Mouse (Mus musculus): ENCODE data around the gene Olfr1418. TPM values are rescaled to one million over a fixed set of nuclear protein-coding genes. Genes with fewer than 3 reads are reported as not detected.
"Not testable (repeated sequence)": the region's sequence is repeated elsewhere in the genome, so short reads cannot be mapped to it uniquely, and the experiment has no call there.

Gene Olfr1418
- not detected in 2 replicates for polyA plus RNA-seq (2014; fragmentation: Nextera tagmentation; extraction: Ambion mirVana)

GRCm38 (mm10) chr19:11860966-11861365, at the start of gene Olfr1418:
Gene Olfr1418 (minus strand): TSS chr19:11861066.
- Histone ChIP-seq H3K4me2 (ENCODE audit: low read depth, low read length) (no peak within 1 kb of the TSS), H3K36me3 (replicated peaks; ENCODE audit: control insufficient read depth, insufficient read depth, low read depth, low read length) (no peaks in the 10 kb centered on the region), H3K27me3 (ENCODE audit: control insufficient read depth, insufficient read depth, low read length) (no peaks in the 10 kb centered on the region), H3K9me3 (replicated peaks; ENCODE audit: control insufficient read depth, low read length) (no peaks in the 10 kb centered on the region), H3K4me1 (ENCODE audit: control insufficient read depth, insufficient read depth, low read length) (no peaks in the 10 kb centered on the region), H3K4me3 (ENCODE audit: low read depth, low read length) (no peak within 1 kb of the TSS), H3K27ac (replicated peaks; ENCODE audit: low read depth, low read length) (no peak within 1 kb of the TSS), H3K9ac (replicated peaks; ENCODE audit: low read length) (no peak within 1 kb of the TSS)
- ATAC-seq (replicated peaks; ENCODE audit: insufficient number of reproducible peaks, low FRiP score, low TSS enrichment, low read depth), result no peak
- 87% methylated on average over 1 of the region's 1 CpGs for WGBS
- no peak for DNase-seq (ENCODE audit: low spot score)

DNA sequence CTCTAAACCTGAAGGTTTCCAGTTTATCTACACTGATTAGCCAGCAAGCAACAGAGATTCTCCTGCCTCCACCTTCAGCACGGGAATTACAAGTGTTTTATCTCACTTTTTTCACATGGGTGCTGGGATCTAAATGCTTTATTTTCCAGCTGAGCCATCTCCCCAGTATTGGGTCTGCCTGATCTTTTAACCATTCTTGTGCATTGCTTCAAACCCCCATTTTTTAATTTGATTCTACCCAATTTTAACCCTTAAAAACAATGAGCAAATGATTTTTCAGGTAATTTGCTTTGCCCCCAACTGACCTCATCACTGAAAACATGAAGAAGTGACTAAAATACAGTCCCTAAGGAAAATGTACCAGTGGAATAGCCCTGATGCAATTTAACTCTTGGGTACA, 25.4 kb upstream of the Olfr1418 start, which contains the start of gene Olfr1420:
Gene Olfr1420 (plus strand): TSS at position 301 of the 400 bp plus-strand sequence.
- WGBS, result 59% methylated on average over 1 of the region's 1 CpGs

DNA sequence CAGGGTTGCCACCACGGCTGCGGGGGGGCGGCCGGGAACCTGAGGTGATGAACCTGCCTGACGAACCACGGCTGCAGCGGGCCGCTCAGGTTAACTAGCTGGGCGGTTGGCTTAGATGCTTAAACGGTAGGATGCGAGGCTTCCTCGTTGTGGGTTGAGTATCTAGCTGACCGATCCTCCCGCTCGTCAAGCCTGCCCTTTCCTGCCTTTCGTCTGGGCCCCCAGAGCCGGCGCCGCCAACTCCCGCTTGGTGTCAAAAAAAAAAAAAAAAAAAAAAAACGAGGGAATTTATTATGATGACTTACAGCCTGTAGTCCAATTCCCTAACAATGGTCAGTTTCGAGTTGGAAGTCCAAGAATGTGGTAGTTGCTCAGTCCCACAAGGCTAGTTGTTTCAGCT, 17.5 kb upstream of the Olfr1418 start:
- not testable (repeated sequence) for H3K9ac ChIP-seq (replicated peaks; ENCODE audit: low read length); DNase-seq (ENCODE audit: low spot score); ATAC-seq (replicated peaks; ENCODE audit: insufficient number of reproducible peaks, low FRiP score, low TSS enrichment, low read depth); H3K4me3 ChIP-seq (ENCODE audit: low read depth, low read length); H3K4me1 ChIP-seq (ENCODE audit: control insufficient read depth, insufficient read depth, low read length); H3K27ac ChIP-seq (replicated peaks; ENCODE audit: low read depth, low read length); H3K36me3 ChIP-seq (replicated peaks; ENCODE audit: control insufficient read depth, insufficient read depth, low read depth, low read length); H3K27me3 ChIP-seq (ENCODE audit: control insufficient read depth, insufficient read depth, low read length); H3K4me2 ChIP-seq (ENCODE audit: low read depth, low read length); H3K9me3 ChIP-seq (replicated peaks; ENCODE audit: control insufficient read depth, low read length)
- WGBS, result 57% methylated on average over 19 of the region's 22 CpGs

More for the DNA sequence above, 25.4 kb upstream of the Olfr1418 start, which contains the start of gene Olfr1420:
- Histone ChIP-seq H3K27ac (replicated peaks; ENCODE audit: low read depth, low read length) (no peak within 1 kb of the TSS), H3K4me1 (ENCODE audit: control insufficient read depth, insufficient read depth, low read length) (no peaks in the 10 kb centered on the region), H3K4me3 (ENCODE audit: low read depth, low read length) (no peak within 1 kb of the TSS), H3K9ac (replicated peaks; ENCODE audit: low read length) (no peak within 1 kb of the TSS), H3K4me2 (ENCODE audit: low read depth, low read length) (no peak within 1 kb of the TSS), H3K36me3 (replicated peaks; ENCODE audit: control insufficient read depth, insufficient read depth, low read depth, low read length) (no peaks in the 10 kb centered on the region), H3K9me3 (replicated peaks; ENCODE audit: control insufficient read depth, low read length) (no peaks in the 10 kb centered on the region), H3K27me3 (ENCODE audit: control insufficient read depth, insufficient read depth, low read length) (no peaks in the 10 kb centered on the region)
- ATAC-seq (replicated peaks; ENCODE audit: insufficient number of reproducible peaks, low FRiP score, low TSS enrichment, low read depth) (no peak), DNase-seq (ENCODE audit: low spot score) (no peak)

DNA sequence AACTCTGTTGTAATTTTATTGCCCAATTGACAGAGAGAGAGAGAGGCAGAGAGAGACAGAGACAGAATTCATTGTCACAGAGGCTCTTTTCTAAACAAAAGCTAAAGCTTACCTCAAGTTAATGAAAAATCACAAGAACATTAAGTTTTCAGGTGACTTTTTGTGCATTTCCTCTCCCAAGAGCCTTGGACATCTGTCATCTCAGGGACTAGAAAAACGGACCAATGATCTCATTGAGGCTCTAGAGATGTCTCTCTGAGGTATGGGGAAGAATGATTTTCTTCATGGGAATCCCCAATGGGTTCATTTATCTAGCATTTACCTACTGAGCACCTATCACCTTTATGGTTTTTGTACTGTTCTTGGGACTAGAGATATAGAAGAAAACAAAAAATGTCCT, 14.1 kb upstream of the Olfr1418 start, which contains the start of gene Olfr1419:
Gene Olfr1419 (minus strand): TSS at position 101 of the 400 bp plus-strand sequence.
- H3K4me3 ChIP-seq (ENCODE audit: low read depth, low read length), result no peak within 1 kb of the TSS
- no peaks in the 10 kb centered on the region for H3K9me3 ChIP-seq (replicated peaks; ENCODE audit: control insufficient read depth, low read length)
- DNase-seq (ENCODE audit: low spot score), result no peak
- ATAC-seq (replicated peaks; ENCODE audit: insufficient number of reproducible peaks, low FRiP score, low TSS enrichment, low read depth), result no peak
- H3K27ac ChIP-seq (replicated peaks; ENCODE audit: low read depth, low read length), result no peak within 1 kb of the TSS
- H3K4me2 ChIP-seq (ENCODE audit: low read depth, low read length), result no peak within 1 kb of the TSS
- whole genome bisulfite sequencing, result 48% methylated on average over 1 of the region's 1 CpGs
- H3K4me1 ChIP-seq (ENCODE audit: control insufficient read depth, insufficient read depth, low read length), result no peaks in the 10 kb centered on the region
- no peaks in the 10 kb centered on the region for H3K36me3 ChIP-seq (replicated peaks; ENCODE audit: control insufficient read depth, insufficient read depth, low read depth, low read length)
- H3K27me3 ChIP-seq (ENCODE audit: control insufficient read depth, insufficient read depth, low read length), result no peaks in the 10 kb centered on the region
- no peak within 1 kb of the TSS for H3K9ac ChIP-seq (replicated peaks; ENCODE audit: low read length)

GRCm38 (mm10) chr19:11867837-11868236, 7.0 kb upstream of the Olfr1418 start:
- Histone ChIP-seq H3K27ac (replicated peaks; ENCODE audit: low read depth, low read length) (no peak overlapping the region), H3K36me3 (replicated peaks; ENCODE audit: control insufficient read depth, insufficient read depth, low read depth, low read length) (no peaks in the 10 kb centered on the region), H3K4me2 (ENCODE audit: low read depth, low read length) (no peak overlapping the region), H3K9me3 (replicated peaks; ENCODE audit: control insufficient read depth, low read length) (no peaks in the 10 kb centered on the region), H3K9ac (replicated peaks; ENCODE audit: low read length) (no peak overlapping the region), H3K27me3 (ENCODE audit: control insufficient read depth, insufficient read depth, low read length) (no peaks in the 10 kb centered on the region), H3K4me3 (ENCODE audit: low read depth, low read length) (no peak overlapping the region), H3K4me1 (ENCODE audit: control insufficient read depth, insufficient read depth, low read length) (no peaks in the 10 kb centered on the region)
- no peak for DNase-seq (ENCODE audit: low spot score)
- 80% methylated on average over 2 of the region's 2 CpGs for WGBS
- ATAC-seq (replicated peaks; ENCODE audit: insufficient number of reproducible peaks, low FRiP score, low TSS enrichment, low read depth), result no peak

DNA sequence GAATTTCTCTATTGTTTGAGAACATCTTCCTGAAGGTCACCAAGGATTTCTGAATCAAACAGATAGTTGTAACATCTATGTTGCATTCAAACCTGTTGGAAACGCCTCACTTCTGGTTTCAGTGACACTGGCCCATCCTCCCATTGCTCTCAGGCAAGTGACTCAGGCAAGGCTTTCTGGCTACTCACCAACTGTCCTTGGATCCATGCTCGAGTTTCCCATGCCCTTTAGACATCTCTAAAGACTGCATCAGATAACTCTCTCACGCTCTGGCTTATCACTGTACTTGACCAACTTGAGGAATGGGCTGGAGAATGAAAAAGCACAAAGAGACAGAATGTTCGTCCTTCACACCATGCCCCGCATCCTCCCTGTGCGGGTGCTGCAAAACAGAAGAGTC, 4.4 kb downstream of the Olfr1418 start:
- no peak overlapping the region for H3K4me3 ChIP-seq (ENCODE audit: low read depth, low read length)
- H3K4me1 ChIP-seq (ENCODE audit: control insufficient read depth, insufficient read depth, low read length), result no peaks in the 10 kb centered on the region
- no peak for ATAC-seq (replicated peaks; ENCODE audit: insufficient number of reproducible peaks, low FRiP score, low TSS enrichment, low read depth)
- no peak overlapping the region for H3K4me2 ChIP-seq (ENCODE audit: low read depth, low read length)
- no peak for DNase-seq (ENCODE audit: low spot score)
- H3K27ac ChIP-seq (replicated peaks; ENCODE audit: low read depth, low read length), result no peak overlapping the region
- H3K36me3 ChIP-seq (replicated peaks; ENCODE audit: control insufficient read depth, insufficient read depth, low read depth, low read length), result no peaks in the 10 kb centered on the region
- no peaks in the 10 kb centered on the region for H3K27me3 ChIP-seq (ENCODE audit: control insufficient read depth, insufficient read depth, low read length)
- no peaks in the 10 kb centered on the region for H3K9me3 ChIP-seq (replicated peaks; ENCODE audit: control insufficient read depth, low read length)
- WGBS, result 72% methylated on average over 6 of the region's 6 CpGs
- no peak overlapping the region for H3K9ac ChIP-seq (replicated peaks; ENCODE audit: low read length)

DNA sequence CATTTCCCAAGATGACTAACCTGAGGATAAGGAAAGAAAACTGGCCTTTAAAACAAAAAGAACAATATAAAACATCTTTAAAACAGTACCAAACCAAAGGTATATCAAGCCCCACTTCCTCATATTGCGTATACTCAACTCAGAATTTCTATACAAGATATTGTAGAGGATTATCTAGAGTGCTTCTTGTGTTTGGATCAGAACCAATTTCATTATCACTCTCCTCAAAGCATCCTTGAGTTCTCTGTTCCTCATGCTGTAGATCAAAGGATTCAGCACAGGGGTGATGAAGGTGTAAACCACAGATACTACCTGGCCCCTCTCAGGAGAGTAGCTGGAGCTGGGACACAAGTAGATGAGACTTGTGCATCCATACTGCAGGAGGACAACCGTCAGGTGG, 6.0 kb downstream of the Olfr1418 start:
- H3K9me3 ChIP-seq (replicated peaks; ENCODE audit: control insufficient read depth, low read length), result no peaks in the 10 kb centered on the region
- 83% methylated on average over 2 of the region's 2 CpGs for WGBS
- H3K36me3 ChIP-seq (replicated peaks; ENCODE audit: control insufficient read depth, insufficient read depth, low read depth, low read length), result no peaks in the 10 kb centered on the region
- no peak overlapping the region for H3K9ac ChIP-seq (replicated peaks; ENCODE audit: low read length)
- no peaks in the 10 kb centered on the region for H3K27me3 ChIP-seq (ENCODE audit: control insufficient read depth, insufficient read depth, low read length)
- H3K4me3 ChIP-seq (ENCODE audit: low read depth, low read length), result no peak overlapping the region
- ATAC-seq (replicated peaks; ENCODE audit: insufficient number of reproducible peaks, low FRiP score, low TSS enrichment, low read depth) (no peak), DNase-seq (ENCODE audit: low spot score) (no peak)
- H3K27ac ChIP-seq (replicated peaks; ENCODE audit: low read depth, low read length), result no peak overlapping the region
- H3K4me1 ChIP-seq (ENCODE audit: control insufficient read depth, insufficient read depth, low read length), result no peaks in the 10 kb centered on the region
- no peak overlapping the region for H3K4me2 ChIP-seq (ENCODE audit: low read depth, low read length)

DNA sequence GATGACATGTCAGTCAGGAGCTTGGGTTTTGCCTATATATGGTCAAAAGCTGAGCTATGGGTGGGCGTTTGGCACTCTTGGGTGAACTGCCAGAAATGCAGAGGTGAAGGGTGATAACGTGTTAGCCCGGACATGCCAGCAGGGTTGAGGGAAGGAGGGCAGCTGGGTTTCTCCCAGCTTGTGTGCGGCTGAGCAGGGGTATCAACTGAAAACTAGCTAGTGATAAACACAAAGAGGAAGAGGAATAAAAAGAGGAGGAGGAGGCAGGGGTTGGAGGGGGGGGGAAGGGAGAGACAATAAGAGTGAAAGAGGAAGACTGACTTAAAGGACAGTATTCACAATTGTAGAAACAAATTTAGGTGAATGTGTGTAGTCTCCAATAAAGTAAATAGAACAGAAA, 8.2 kb downstream of the Olfr1418 start:
- Histone ChIP-seq H3K27me3 (ENCODE audit: control insufficient read depth, insufficient read depth, low read length) (no peaks in the 10 kb centered on the region), H3K4me1 (ENCODE audit: control insufficient read depth, insufficient read depth, low read length) (no peaks in the 10 kb centered on the region), H3K4me3 (ENCODE audit: low read depth, low read length) (no peak overlapping the region), H3K9ac (replicated peaks; ENCODE audit: low read length) (no peak overlapping the region), H3K36me3 (replicated peaks; ENCODE audit: control insufficient read depth, insufficient read depth, low read depth, low read length) (no peaks in the 10 kb centered on the region), H3K9me3 (replicated peaks; ENCODE audit: control insufficient read depth, low read length) (no peaks in the 10 kb centered on the region), H3K27ac (replicated peaks; ENCODE audit: low read depth, low read length) (no peak overlapping the region), H3K4me2 (ENCODE audit: low read depth, low read length) (no peak overlapping the region)
- 68% methylated on average over 4 of the region's 4 CpGs for WGBS
- DNase-seq (ENCODE audit: low spot score), result no peak
- ATAC-seq (replicated peaks; ENCODE audit: insufficient number of reproducible peaks, low FRiP score, low TSS enrichment, low read depth), result no peak
